Mouse (Mus musculus) NIH3T3 (cell line): ENCODE measurements around the gene Rad9b.

ENCODE experiments used
- DNase-seq: peaks from one replicate; pipeline ENCODE4 v3.0.0-alpha.2; 2012; ENCODE audit warnings: low read depth

Gene Rad9b

GRCm38 (mm10) chr5:122312346-122312745, 41.7 kb downstream of the Rad9b start:
- DNase-seq: no peak

GRCm38 (mm10) chr5:122311692-122312091, 42.3 kb downstream of the Rad9b start:
- no peak for DNase-seq

- no peak for DNase-seq
Measured at GRCm38 (mm10) chr5:122310699-122311098, 43.3 kb downstream of the Rad9b start.

GRCm38 (mm10) chr5:122306536-122306935, 47.5 kb downstream of the Rad9b start:
- DNase-seq: no peak

- DNase-seq: peak; percentile 42
Measured at GRCm38 (mm10) chr5:122305472-122305871, 48.6 kb downstream of the Rad9b start.

GRCm38 (mm10) chr5:122304541-122304940, 49.5 kb downstream of the Rad9b start:
- peak; percentile 70 for DNase-seq

GRCm38 (mm10) chr5:122303937-122304336, 50.1 kb downstream of the Rad9b start:
- peak; percentile 93 for DNase-seq

- peak; percentile 55 for DNase-seq
Measured at GRCm38 (mm10) chr5:122302810-122303745, 51.0 kb downstream of the Rad9b start.

GRCm38 (mm10) chr5:122300071-122300518, 53.9 kb downstream of the Rad9b start:
- peak; percentile 90 for DNase-seq

GRCm38 (mm10) chr5:122295113-122295935, 58.7 kb downstream of the Rad9b start:
- DNase-seq: no peak

GRCm38 (mm10) chr5:122294219-122294735, 59.8 kb downstream of the Rad9b start:
- DNase-seq: no peak

- no peak for DNase-seq
Measured at GRCm38 (mm10) chr5:122293131-122293530, 60.9 kb downstream of the Rad9b start.

GRCm38 (mm10) chr5:122291553-122292339, 62.3 kb downstream of the Rad9b start:
- no peak for DNase-seq

- no peak for DNase-seq
Measured at GRCm38 (mm10) chr5:122291149-122291548, 62.9 kb downstream of the Rad9b start.

GRCm38 (mm10) chr5:122288147-122288811, 65.8 kb downstream of the Rad9b start:
- peak; percentile 67 for DNase-seq

GRCm38 (mm10) chr5:122287026-122287425, 67.0 kb downstream of the Rad9b start:
- no peak for DNase-seq

GRCm38 (mm10) chr5:122286191-122286590, 67.8 kb downstream of the Rad9b start:
- DNase-seq: no peak

- DNase-seq: no peak
Measured at GRCm38 (mm10) chr5:122285767-122286150, 68.3 kb downstream of the Rad9b start.

- peak; percentile 46 for DNase-seq
Measured at GRCm38 (mm10) chr5:122285029-122285766, 68.8 kb downstream of the Rad9b start.
